Mouse (Mus musculus) forelimb bud, embryonic 11.5 days (tissue): Measurements from ENCODE around the gene Wnt16.

Experiments used
- DNase-seq: peaks from one replicate; pipeline ENCODE4 v3.0.0-alpha.2; 2012; ENCODE audit warnings: low read depth, low spot score

Gene Wnt16

GRCm38 (mm10) chr6:22325364-22326072, 37.5 kb downstream of the Wnt16 start:
- DNase-seq, result peak; percentile 59

- no peak for DNase-seq
These were observed 38.3 kb downstream of the Wnt16 start for GRCm38 (mm10) chr6:22326289-22326688.

GRCm38 (mm10) chr6:22327091-22327490, 39.1 kb downstream of the Wnt16 start:
- DNase-seq, result no peak

- no peak for DNase-seq
These were observed 39.9 kb downstream of the Wnt16 start for GRCm38 (mm10) chr6:22327931-22328330.

- no peak for DNase-seq
These were observed 42.3 kb downstream of the Wnt16 start for GRCm38 (mm10) chr6:22330169-22330960.

GRCm38 (mm10) chr6:22332548-22332947, 44.5 kb downstream of the Wnt16 start:
- no peak for DNase-seq

GRCm38 (mm10) chr6:22339763-22340542, 51.9 kb downstream of the Wnt16 start:
- DNase-seq, result no peak

- DNase-seq, result no peak
These were observed 52.8 kb downstream of the Wnt16 start for GRCm38 (mm10) chr6:22340779-22341178.

GRCm38 (mm10) chr6:22343292-22343691, 55.3 kb downstream of the Wnt16 start:
- no peak for DNase-seq

GRCm38 (mm10) chr6:22343706-22344105, 55.7 kb downstream of the Wnt16 start:
- DNase-seq, result no peak

- no peak for DNase-seq
These were observed 56.4 kb downstream of the Wnt16 start for GRCm38 (mm10) chr6:22344443-22344842.

GRCm38 (mm10) chr6:22347132-22347902, 59.3 kb downstream of the Wnt16 start:
- DNase-seq, result no peak
